9 mouse cellular contexts compared by ENCODE assay signal in the genomic region with DNA sequence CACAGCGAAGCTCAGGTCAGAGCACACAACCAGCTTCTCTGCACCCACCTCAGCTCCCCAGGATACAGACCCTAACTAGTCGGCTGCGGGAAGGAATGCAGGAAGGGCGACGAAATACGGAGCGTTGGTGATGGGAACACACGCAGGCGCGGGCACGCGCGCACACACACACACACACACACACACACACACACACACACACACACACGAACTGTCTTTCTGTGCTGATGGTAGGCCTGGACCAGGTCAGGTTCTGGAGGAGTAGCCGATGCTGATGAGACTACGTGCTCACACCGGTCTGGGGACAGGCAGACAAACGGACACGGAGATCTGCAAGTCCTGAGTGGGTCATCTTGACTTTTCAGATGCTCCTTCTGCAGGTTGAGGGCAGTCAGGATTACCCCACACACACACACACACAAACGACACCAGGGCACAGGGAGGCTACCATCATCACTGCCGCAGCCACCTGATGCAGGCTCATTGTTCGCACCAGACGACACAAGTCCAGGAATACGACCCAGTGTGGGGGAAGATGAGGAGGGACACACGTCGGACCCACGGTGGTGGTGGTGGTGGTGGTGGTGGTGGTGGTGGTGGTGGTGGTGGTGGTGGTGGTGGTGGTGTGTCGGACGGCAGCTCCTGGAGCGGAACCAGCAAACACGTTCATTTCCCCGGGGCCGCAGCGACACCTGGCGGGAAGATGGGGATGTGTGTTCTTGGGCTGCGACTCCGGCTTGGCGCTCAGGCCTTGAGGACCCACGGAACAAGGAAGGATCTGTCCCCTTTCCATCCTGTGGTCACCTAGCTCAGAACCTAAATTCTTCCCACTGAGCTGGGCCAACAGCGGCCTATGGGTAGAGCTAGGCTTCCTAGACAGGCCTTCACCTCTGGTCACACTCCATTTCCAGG. TPM values are rescaled to one million over a fixed set of nuclear protein-coding genes. Genes with fewer than 3 reads are reported as not detected.
DNase-seq lines count a peak whose midpoint lies in the region; ATAC-seq lines count a peak whose summit lies in the region.
"Not testable (repeated sequence)": the region's sequence is repeated elsewhere in the genome, so short reads cannot be mapped to it uniquely, and the experiment has no call there.
"Had no signal": no experiment of that assay in that cellular context is flagged by ENCODE, and none has a peak within 500 bp of the region (broad histone marks: within the 10 kb centered on the region; RNA-seq: fewer than 3 reads in every experiment).

Cntfr (minus strand) TSS at position 160 of the 912 bp plus-strand sequence.

- 12% methylated on average over 36 of the region's 40 CpGs for WGBS in hindbrain, embryonic 10.5 days
- WGBS in lung, embryonic 15.5 days = 14% methylated on average over 24 of the region's 40 CpGs

- peaks cover 17% of the 10 kb centered on the region for H3K4me1 ChIP-seq in hindbrain, embryonic 10.5 days (replicated peaks)
- not testable (repeated sequence) for H3K4me1 ChIP-seq in lung, embryonic 15.5 days

- H3K36me3 ChIP-seq in hindbrain, embryonic 10.5 days; lung, embryonic 15.5 days: not testable (repeated sequence)

- H3K27ac ChIP-seq in hindbrain, embryonic 10.5 days = 0 out of 2 replicates have a peak within 1 kb of the TSS, but pooled peaks have one; percentile 81
- not testable (repeated sequence) for H3K27ac ChIP-seq in lung, embryonic 15.5 days

- not testable (repeated sequence) for ATAC-seq in lung, embryonic 15.5 days (ENCODE audit: borderline replicate concordance, extremely low read depth, low FRiP score, low TSS enrichment)

- peak within 1 kb of the TSS; percentile 50 for H3K4me2 ChIP-seq in lung, embryonic 15.5 days

- DNase-seq in MN1 (ENCODE audit: low spot score) = peak; percentile 76
- peak; percentile 87 for DNase-seq in cerebellum, adult 9-11 months
- peak; percentile 79 to 88 for DNase-seq in frontal cortex, postnatal 25 days (ENCODE audit: low spot score in 2 of 2)
- peak; percentile 86 for DNase-seq in hindbrain, embryonic 10.5 days (ENCODE audit: low spot score)
- peak; percentile 67 to 91 for DNase-seq in layer of hippocampus, adult 8-10 months (ENCODE audit: low spot score in 2 of 2)
- DNase-seq in ovary, postnatal 14 days (ENCODE audit: low spot score) = peak; percentile 82
- DNase-seq in thymus, postnatal 14 days = peak; percentile 69

- peak within 1 kb of the TSS; percentile 42 for H3K4me3 ChIP-seq in hindbrain, embryonic 10.5 days
- H3K4me3 ChIP-seq in lung, embryonic 15.5 days = not testable (repeated sequence)

- H3K9ac ChIP-seq in lung, embryonic 15.5 days = not testable (repeated sequence)

- not testable (repeated sequence) for H3K27me3 ChIP-seq in hindbrain, embryonic 10.5 days (ENCODE audit: insufficient read depth, poor library complexity, severe bottlenecking); lung, embryonic 15.5 days

- H3K9me3 ChIP-seq in hindbrain, embryonic 10.5 days; lung, embryonic 15.5 days: not testable (repeated sequence)

RNA-seq across cellular contexts. Expression of gene Cntfr, which starts in this region (rescaled TPM):
- 29.7 and 51.6 TPM in 2 replicates for polyA plus RNA-seq in hindbrain, embryonic 10.5 days (2016; fragmentation: Nextera tagmentation; extraction: Ambion mirVana)
- total RNA-seq in layer of hippocampus, adult 8-10 months (2022) = 10 to 100 TPM; 84.3 to 93.9 (median 90.2) TPM
- polyA plus RNA-seq in lung, embryonic 15.5 days (2015; fragmentation: Nextera tagmentation; extraction: Ambion mirVana) = 7.8 TPM in 2 replicates
- total RNA-seq: megakaryocyte, adult 5-6 weeks had no signal
